Mouse (Mus musculus) MEL (cell line): ENCODE measurements around the gene Zfp106. TPM values are rescaled to one million over a fixed set of nuclear protein-coding genes. Genes with fewer than 3 reads are reported as not detected.

ENCODE experiments used
- DNase-seq: peaks from one replicate; pipeline ENCODE4 v3.0.0; 2011; ENCODE audit warnings: low read depth, low spot score
- H3K27ac ChIP-seq: 2 replicates; pipeline ENCODE4 v1.5.1; 2012; ENCODE audit warnings: low read depth, mild to moderate bottlenecking, control low read depth, low read length, moderate library complexity; ENCODE audit not compliant: control insufficient read depth
- H3K27me3 ChIP-seq, 2 experiments: fragments of 150-350 bp in 1 of 2; sonication (generic) in 1 of 2; 2 replicates each; pipeline ENCODE4 v1.6.1; 2012; ENCODE audit warnings: low read length in 2 of 2, mild to moderate bottlenecking in 2 of 2, improper control_type of control experiment in 1 of 2, moderate library complexity in 1 of 2; ENCODE audit not compliant: insufficient read depth in 2 of 2, control insufficient read depth in 1 of 2
- H3K36me3 ChIP-seq, 2 experiments: 2 replicates each; pipeline ENCODE4 v1.6.1; 2012 to 2014; ENCODE audit warnings: low read length in 2 of 2, improper control_type of control experiment in 1 of 2, inconsistent platforms in 1 of 2, mild to moderate bottlenecking in 1 of 2; ENCODE audit not compliant: insufficient read depth in 2 of 2, control insufficient read depth in 1 of 2
- H3K4me1 ChIP-seq, 2 experiments: fragments of 150-350 bp in 1 of 2; sonication (generic) in 1 of 2; 2 replicates each; pipeline ENCODE4 v1.6.1; 2012; ENCODE audit warnings: low read length in 2 of 2, improper control_type of control experiment in 1 of 2, mild to moderate bottlenecking in 1 of 2; ENCODE audit not compliant: insufficient read depth in 2 of 2, control insufficient read depth in 1 of 2
- H3K4me3 ChIP-seq, 2 experiments: fragments of 150-350 bp in 1 of 2; sonication (generic) in 1 of 2; 2 replicates each; pipeline ENCODE4 v1.5.1; 2012; ENCODE audit warnings: low read depth in 2 of 2, low read length in 2 of 2, mild to moderate bottlenecking in 2 of 2, moderate library complexity in 2 of 2, control low read depth in 1 of 2, improper control_type of control experiment in 1 of 2; ENCODE audit not compliant: control insufficient read depth in 1 of 2, insufficient read depth in 1 of 2
- H3K79me2 ChIP-seq: 2 replicates; pipeline ENCODE4 v1.6.1; 2012; ENCODE audit warnings: mild to moderate bottlenecking, low read length, moderate library complexity; ENCODE audit not compliant: control insufficient read depth, poor library complexity, insufficient read depth
- H3K9ac ChIP-seq: 2 replicates; pipeline ENCODE4 v1.6.1; 2012; ENCODE audit warnings: low read depth, mild to moderate bottlenecking, control low read depth, low read length, moderate library complexity; ENCODE audit not compliant: control insufficient read depth, poor library complexity, severe bottlenecking
- H3K9me3 ChIP-seq: fragments of 150-350 bp; sonication (generic); replicated peaks from 2 replicates; pipeline ENCODE4 v1.6.1; 2012; ENCODE audit warnings: mild to moderate bottlenecking, low read length, improper control_type of control experiment, moderate library complexity; ENCODE audit not compliant: insufficient read depth
- BHLHE40 ChIP-seq: IDR thresholded peaks from 2 replicates; pipeline ENCODE4 v1.6.1; 2012; ENCODE audit warnings: low read depth, mild to moderate bottlenecking, inconsistent platforms, low read length, improper control_type of control experiment, borderline replicate concordance
- CHD2 ChIP-seq: IDR thresholded peaks from 2 replicates; pipeline ENCODE4 v1.6.1; 2011; ENCODE audit warnings: low read length, improper control_type of control experiment
- E2F4 ChIP-seq: IDR thresholded peaks from 2 replicates; pipeline ENCODE4 v1.6.1; 2011; ENCODE audit warnings: low read depth, low read length, improper control_type of control experiment, borderline replicate concordance
- EP300 ChIP-seq, 2 experiments: IDR thresholded peaks; 2 replicates each; pipeline ENCODE4 v1.6.1; 2011; ENCODE audit warnings: improper control_type of control experiment in 2 of 2, low read length in 2 of 2, low read depth in 1 of 2, mild to moderate bottlenecking in 1 of 2
- GABPA ChIP-seq: IDR thresholded peaks from 2 replicates; pipeline ENCODE4 v1.6.1; 2012; ENCODE audit warnings: low read depth, mild to moderate bottlenecking, inconsistent platforms, low read length, improper control_type of control experiment, moderate library complexity
- HCFC1 ChIP-seq: IDR thresholded peaks from 2 replicates; pipeline ENCODE4 v1.6.1; 2012; ENCODE audit warnings: low read depth, mild to moderate bottlenecking, inconsistent platforms, low read length, improper control_type of control experiment, moderate library complexity
- MAZ ChIP-seq: IDR thresholded peaks from 2 replicates; pipeline ENCODE4 v1.6.1; 2012; ENCODE audit warnings: low read depth, mild to moderate bottlenecking, inconsistent platforms, low read length, improper control_type of control experiment
- MEF2A ChIP-seq: IDR thresholded peaks from 2 replicates; pipeline ENCODE4 v1.6.1; 2014; ENCODE audit warnings: low read depth, mild to moderate bottlenecking, inconsistent platforms, low read length, improper control_type of control experiment; ENCODE audit not compliant: poor library complexity, insufficient replicate concordance, severe bottlenecking; ENCODE audit errors: extremely low read depth
- MYB ChIP-seq: IDR thresholded peaks from 2 replicates; pipeline ENCODE4 v1.6.1; 2011; ENCODE audit warnings: mild to moderate bottlenecking, low read depth, low read length, improper control_type of control experiment
- NRF1 ChIP-seq: IDR thresholded peaks from 2 replicates; pipeline ENCODE4 v1.6.1; 2014; ENCODE audit warnings: low read depth, mild to moderate bottlenecking, inconsistent platforms, low read length, improper control_type of control experiment, moderate library complexity; ENCODE audit not compliant: poor library complexity, insufficient read depth, severe bottlenecking
- POLR2A ChIP-seq, 2 experiments: IDR thresholded peaks; 2 replicates each; pipeline ENCODE4 v1.6.1; 2011 to 2012; ENCODE audit warnings: low read length in 2 of 2, mild to moderate bottlenecking in 2 of 2, control low read depth in 1 of 2, improper control_type of control experiment in 1 of 2, low read depth in 1 of 2, moderate library complexity in 1 of 2; ENCODE audit not compliant: control insufficient read depth in 1 of 2, insufficient read depth in 1 of 2, poor library complexity in 1 of 2
- POLR2AphosphoS2 ChIP-seq: IDR thresholded peaks from 2 replicates; pipeline ENCODE4 v1.6.1; 2011; ENCODE audit warnings: low read length, improper control_type of control experiment
- RCOR1 ChIP-seq: IDR thresholded peaks from 2 replicates; pipeline ENCODE4 v1.6.1; 2012; ENCODE audit warnings: low read depth, mild to moderate bottlenecking, inconsistent platforms, low read length, improper control_type of control experiment
- SIN3A ChIP-seq: IDR thresholded peaks from 2 replicates; pipeline ENCODE4 v1.6.1; 2012; ENCODE audit warnings: low read length, improper control_type of control experiment, inconsistent platforms
- TAL1 ChIP-seq: IDR thresholded peaks from 2 replicates; pipeline ENCODE4 v1.6.1; 2012; ENCODE audit warnings: mild to moderate bottlenecking, inconsistent platforms, low read length, moderate library complexity, mixed read lengths
- TBP ChIP-seq: IDR thresholded peaks from 2 replicates; pipeline ENCODE4 v1.8.0; 2011; ENCODE audit warnings: low read depth, low read length, improper control_type of control experiment
- USF1 ChIP-seq: IDR thresholded peaks from 2 replicates; pipeline ENCODE4 v1.6.1; 2014; ENCODE audit warnings: low read depth, mild to moderate bottlenecking, inconsistent platforms, low read length, improper control_type of control experiment, moderate library complexity
- USF2 ChIP-seq, 2 experiments: IDR thresholded peaks; 2 replicates each; pipeline ENCODE4 v1.6.1; 2011 to 2012; ENCODE audit warnings: improper control_type of control experiment in 2 of 2, low read length in 2 of 2, borderline replicate concordance in 1 of 2, inconsistent platforms in 1 of 2, low read depth in 1 of 2, mild to moderate bottlenecking in 1 of 2; ENCODE audit not compliant: insufficient read depth in 1 of 2
- ZKSCAN1 ChIP-seq: IDR thresholded peaks from 2 replicates; pipeline ENCODE4 v1.6.1; 2012; ENCODE audit warnings: low read depth, mild to moderate bottlenecking, inconsistent platforms, low read length, improper control_type of control experiment, moderate library complexity
- ZMIZ1 ChIP-seq: IDR thresholded peaks from 2 replicates; pipeline ENCODE4 v1.6.1; 2012; ENCODE audit warnings: low read depth, mild to moderate bottlenecking, inconsistent platforms, low read length, improper control_type of control experiment, moderate library complexity
- polyA plus RNA-seq, 2 experiments: library from polyadenylated mRNA; stranded (reverse) in 1 of 2; unstranded in 1 of 2; fragments of >175 nt in 1 of 2; fragments of >200 nt in 1 of 2; gene quantifications; 2 replicates each; pipeline versions ENCODE4 v1.2.1 to v1.2.4; 2012; ENCODE audit warnings: low replicate concordance in 2 of 2, low read depth in 1 of 2; ENCODE audit not compliant: insufficient read length in 2 of 2, insufficient read depth in 1 of 2, missing spikeins in 1 of 2
- total RNA-seq: library from RNA; depleted of rRNA; stranded (reverse); fragments of 300-350 nt; gene quantifications from 2 replicates; pipeline ENCODE4 v1.2.3, GENCODE M21; 2012

The Zfp106 gene
- total and polyA plus RNA-seq, 3 experiments, result 63.9 to 130 (median 80.6) TPM

DNA sequence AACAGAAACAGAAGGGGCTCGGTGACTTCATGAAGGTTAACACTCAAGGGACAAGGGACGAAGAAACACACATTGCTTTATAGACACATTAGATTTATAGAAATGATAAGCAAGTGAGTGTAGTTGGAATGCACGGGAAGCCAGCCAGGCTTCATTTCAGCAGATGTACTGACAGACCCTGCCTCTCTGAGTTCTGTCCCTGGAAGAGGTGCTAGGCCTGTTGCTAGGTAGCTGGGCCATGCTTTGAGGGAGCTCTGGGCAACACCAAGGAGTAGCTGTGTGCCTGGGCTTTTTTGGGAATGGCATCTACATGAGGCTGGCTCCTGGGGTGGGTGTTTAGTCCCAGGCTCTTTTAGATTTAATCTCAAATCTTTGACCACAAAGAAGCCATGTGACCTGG is 67.1 kb downstream of the Zfp106 start:
- H3K9ac ChIP-seq, result no peak overlapping the region
- H3K27me3 ChIP-seq, result no peaks in the 10 kb centered on the region
- H3K9me3 ChIP-seq, result no peaks in the 10 kb centered on the region
- no peaks in the 10 kb centered on the region for H3K4me1 ChIP-seq
- no peaks in the 10 kb centered on the region for H3K79me2 ChIP-seq
- peak; percentile 37; the same call in 1 of the 2 replicates for TF ChIP-seq USF1
- TF ChIP-seq USF2 (IDR thresholded peaks at IDR 0.05; ENCODE audit: borderline replicate concordance in 1 of 2, insufficient read depth in 1 of 2, low read depth in 1 of 2, low read length in 2 of 2), result no peak
- TF ChIP-seq, all 39 proteins: peak for 1
- Histone ChIP-seq H3K27ac (no peak overlapping the region), H3K36me3 (no peaks in the 10 kb centered on the region), H3K4me3 (no peak overlapping the region)
- DNase-seq, result no peak

DNA sequence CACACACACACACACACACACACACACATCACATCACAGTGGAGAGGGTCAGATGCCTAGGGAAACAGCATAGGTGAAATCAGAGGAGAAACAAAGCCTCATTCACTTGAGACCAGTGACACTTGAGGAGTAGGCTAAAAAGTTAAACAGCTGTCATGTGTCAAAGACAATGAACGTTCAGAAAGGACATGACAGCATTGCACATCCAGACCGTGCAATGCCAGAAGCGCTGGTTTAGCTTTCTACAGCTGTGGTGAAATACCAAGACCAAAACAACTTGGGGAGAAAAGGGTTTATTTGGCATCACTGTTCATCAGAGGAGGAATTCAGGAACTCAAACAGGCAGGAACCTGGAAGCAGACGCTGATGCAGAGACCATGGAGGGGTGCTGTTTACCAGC is 70.4 kb downstream of the Zfp106 start:
- Histone ChIP-seq H3K36me3 (no peaks in the 10 kb centered on the region), H3K27me3 (no peaks in the 10 kb centered on the region), H3K79me2 (no peaks in the 10 kb centered on the region), H3K4me1 (no peaks in the 10 kb centered on the region)
- TF ChIP-seq SIN3A (no peak), BHLHE40 (no peak), CHD2 (no peak), E2F4 (no peak), MEF2A (no peak), USF2 (IDR thresholded peaks at IDR 0.05; ENCODE audit: borderline replicate concordance in 1 of 2, insufficient read depth in 1 of 2, low read depth in 1 of 2, low read length in 2 of 2) (no peak), TAL1 (no peak), GABPA (no peak), POLR2A (IDR thresholded peaks at IDR 0.05; ENCODE audit: control insufficient read depth in 1 of 2, insufficient read depth in 1 of 2, low read depth in 1 of 2, low read length in 2 of 2, poor library complexity in 1 of 2) (no peak), NRF1 (no peak), TBP (no peak), USF1 (no peak), MYB (no peak), MAZ (no peak), POLR2AphosphoS2 (no peak), ZMIZ1 (no peak), EP300 (IDR thresholded peaks at IDR 0.05; ENCODE audit: low read depth in 1 of 2, low read length in 2 of 2) (no peak), RCOR1 (no peak), HCFC1 (no peak), ZKSCAN1 (no peak)
- TF ChIP-seq, all 39 proteins: peak for 0
- H3K27ac ChIP-seq, result no peak overlapping the region
- H3K9ac ChIP-seq, result no peak overlapping the region
- H3K4me3 ChIP-seq, result no peak overlapping the region
- H3K9me3 ChIP-seq, result no peaks in the 10 kb centered on the region
- no peak for DNase-seq
